Mouse (Mus musculus): ENCODE results near the gene Taf10. TPM values are rescaled to one million over a fixed set of nuclear protein-coding genes. Genes with fewer than 3 reads are reported as not detected.
A peak's percentile ranks its signal among the peaks of the same experiment; 100 is the strongest.
"Not testable (repeated sequence)": the region's sequence is repeated elsewhere in the genome, so short reads cannot be mapped to it uniquely, and the experiment has no call there.

Gene Taf10
- polyA plus RNA-seq, 1 experiment from 2014 or later, result 131 TPM

DNA sequence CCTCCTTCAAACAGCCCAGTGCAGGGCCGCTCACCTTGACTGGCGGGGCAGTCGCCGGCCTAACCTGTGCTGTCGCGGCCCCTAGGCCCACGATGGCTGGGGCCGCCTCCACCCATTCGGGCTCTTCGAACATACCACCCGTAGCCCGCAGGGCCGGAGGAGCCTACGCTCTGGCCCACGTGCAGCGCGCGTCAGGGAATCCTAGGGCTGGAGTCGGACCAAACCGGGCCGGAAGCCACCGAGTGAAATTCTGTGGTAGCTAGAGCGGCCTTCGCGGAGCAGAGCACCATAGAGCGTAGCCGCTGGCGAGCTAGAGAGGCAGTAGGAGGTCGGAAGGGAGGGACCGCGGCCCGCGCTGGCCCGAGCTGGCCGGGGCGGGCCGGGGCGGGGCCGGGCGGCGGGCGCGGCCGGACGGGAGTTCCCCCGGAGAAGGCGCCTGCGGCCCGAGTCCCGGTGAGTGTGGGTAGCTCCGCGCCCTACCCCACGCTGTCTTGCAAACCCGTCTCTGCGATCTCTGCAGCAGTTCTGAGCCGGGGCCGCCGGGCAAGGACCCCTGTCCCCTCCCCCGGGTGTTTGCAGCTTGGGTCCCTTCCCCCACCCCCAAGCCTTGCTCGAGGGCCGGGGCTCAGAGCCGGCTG is 7.8 kb downstream of the Taf10 start, which contains the start of gene Ilk:
Gene Ilk (plus strand): TSS at position 329 of the 638 bp plus-strand sequence.
- H3K4me1 ChIP-seq (ENCODE audit: control insufficient read depth, insufficient read depth, low read length), result peaks cover 14% of the 10 kb centered on the region; the same call in 1 of the 2 replicates
- no peaks in the 10 kb centered on the region for H3K9me3 ChIP-seq (ENCODE audit: control insufficient read depth, low read length)
- peak; percentile 93 for DNase-seq
- peak; percentile 95 for ATAC-seq (ENCODE audit: low FRiP score, low TSS enrichment)
- H3K9ac ChIP-seq (replicated peaks; ENCODE audit: low read length), result peak within 1 kb of the TSS; percentile 90
- H3K36me3 ChIP-seq (ENCODE audit: control insufficient read depth, insufficient read depth, low read length), result peaks cover 48% of the 10 kb centered on the region
- H3K4me2 ChIP-seq (ENCODE audit: low read length), result peak within 1 kb of the TSS; percentile 94
- peak within 1 kb of the TSS; percentile 72 for H3K27ac ChIP-seq (replicated peaks; ENCODE audit: low read depth, low read length)
- no peaks in the 10 kb centered on the region for H3K27me3 ChIP-seq (ENCODE audit: control insufficient read depth, insufficient read depth, low read length)
- under 1% methylated on average over 58 of the region's 62 CpGs for WGBS
- H3K4me3 ChIP-seq (replicated peaks; ENCODE audit: low read depth, low read length), result peak within 1 kb of the TSS; percentile 75

DNA sequence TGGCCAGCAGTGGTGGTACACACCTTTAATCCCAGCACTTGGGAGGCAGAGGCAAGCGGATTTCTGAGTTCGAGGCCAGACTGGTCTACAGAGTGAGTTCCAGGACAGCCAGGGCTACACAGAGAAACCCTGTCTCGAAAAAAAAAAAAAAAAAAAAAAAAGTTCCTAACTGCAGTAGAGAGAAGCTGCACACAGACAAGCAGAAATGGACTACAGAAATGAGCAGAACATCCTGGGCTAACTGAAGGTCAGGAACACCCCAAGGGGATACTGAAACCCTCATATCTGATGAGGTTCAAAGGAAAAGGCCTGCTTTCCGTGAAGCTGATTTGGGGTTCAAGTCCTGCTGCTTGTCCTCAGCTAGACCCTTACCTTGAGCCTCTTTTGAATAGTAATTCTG is 8.7 kb downstream of the Taf10 start:
- Histone ChIP-seq H3K4me3 (replicated peaks; ENCODE audit: low read depth, low read length) (peak overlapping the region; percentile 75), H3K9ac (replicated peaks; ENCODE audit: low read length) (peak overlapping the region; percentile 90), H3K36me3 (ENCODE audit: control insufficient read depth, insufficient read depth, low read length) (peaks cover 39% of the 10 kb centered on the region), H3K4me1 (ENCODE audit: control insufficient read depth, insufficient read depth, low read length) (peaks cover 14% of the 10 kb centered on the region; the same call in 1 of the 2 replicates), H3K4me2 (ENCODE audit: low read length) (peak overlapping the region; percentile 94)
- H3K9me3 ChIP-seq (ENCODE audit: control insufficient read depth, low read length); H3K27me3 ChIP-seq (ENCODE audit: control insufficient read depth, insufficient read depth, low read length); ATAC-seq (ENCODE audit: low FRiP score, low TSS enrichment); H3K27ac ChIP-seq (replicated peaks; ENCODE audit: low read depth, low read length); DNase-seq: not testable (repeated sequence)
- 53% methylated on average over 4 of the region's 4 CpGs for WGBS

DNA sequence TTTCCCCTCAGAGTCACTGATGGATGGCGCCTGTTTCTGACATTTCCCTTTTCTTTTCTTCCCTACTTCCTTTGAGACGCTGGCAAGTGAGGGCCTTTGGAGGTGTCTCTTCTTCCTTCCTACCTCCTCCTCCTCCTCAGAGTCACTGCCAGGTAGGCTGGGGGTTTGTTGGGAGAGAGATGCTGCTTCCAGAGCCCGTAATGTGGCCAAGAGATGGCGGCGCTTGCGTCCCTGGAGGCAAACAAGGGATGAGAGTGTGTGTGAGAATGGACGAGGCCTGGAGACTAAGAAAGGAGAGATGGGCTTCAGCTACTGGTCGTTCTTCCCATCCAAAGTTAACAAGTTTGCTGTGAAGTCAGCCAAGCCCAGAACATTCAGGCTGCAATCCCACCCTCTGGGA is 9.3 kb downstream of the Taf10 start:
- WGBS, result 89% methylated on average over 8 of the region's 8 CpGs
- H3K36me3 ChIP-seq (ENCODE audit: control insufficient read depth, insufficient read depth, low read length), result peaks cover 33% of the 10 kb centered on the region
- H3K4me3 ChIP-seq (replicated peaks; ENCODE audit: low read depth, low read length), result no peak overlapping the region
- DNase-seq (no peak), ATAC-seq (ENCODE audit: low FRiP score, low TSS enrichment) (no peak)
- H3K9ac ChIP-seq (replicated peaks; ENCODE audit: low read length), result no peak overlapping the region
- H3K4me2 ChIP-seq (ENCODE audit: low read length), result no peak overlapping the region
- H3K9me3 ChIP-seq (ENCODE audit: control insufficient read depth, low read length), result no peaks in the 10 kb centered on the region
- H3K4me1 ChIP-seq (ENCODE audit: control insufficient read depth, insufficient read depth, low read length), result peaks cover 14% of the 10 kb centered on the region; the same call in 1 of the 2 replicates
- H3K27ac ChIP-seq (replicated peaks; ENCODE audit: low read depth, low read length), result no peak overlapping the region
- H3K27me3 ChIP-seq (ENCODE audit: control insufficient read depth, insufficient read depth, low read length), result no peaks in the 10 kb centered on the region

DNA sequence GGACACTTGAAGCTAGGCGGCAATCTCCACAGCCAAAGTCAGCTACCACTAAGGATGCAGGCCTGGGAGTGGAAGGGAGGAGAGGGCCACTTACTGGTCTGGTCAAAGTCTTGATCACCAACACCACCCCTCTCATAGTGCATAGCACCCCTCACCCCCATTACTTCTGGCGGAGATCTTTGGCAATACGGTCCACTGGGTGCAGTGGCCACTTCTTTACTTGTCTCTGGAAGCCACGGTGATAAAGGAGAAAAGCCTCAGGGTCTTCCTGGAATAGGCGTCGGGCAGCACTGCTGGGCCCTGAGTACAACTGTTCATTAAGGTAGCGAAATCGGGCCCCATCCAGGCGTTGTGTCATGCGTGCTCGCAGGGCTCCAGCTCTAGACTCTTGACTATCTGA is 10.3 kb downstream of the Taf10 start:
- H3K9me3 ChIP-seq (ENCODE audit: control insufficient read depth, low read length), result no peaks in the 10 kb centered on the region
- DNase-seq (no peak), ATAC-seq (ENCODE audit: low FRiP score, low TSS enrichment) (no peak)
- H3K27ac ChIP-seq (replicated peaks; ENCODE audit: low read depth, low read length), result no peak overlapping the region
- H3K9ac ChIP-seq (replicated peaks; ENCODE audit: low read length), result no peak overlapping the region
- H3K4me2 ChIP-seq (ENCODE audit: low read length), result no peak overlapping the region
- H3K4me1 ChIP-seq (ENCODE audit: control insufficient read depth, insufficient read depth, low read length), result peaks cover 14% of the 10 kb centered on the region; the same call in 1 of the 2 replicates
- no peaks in the 10 kb centered on the region for H3K27me3 ChIP-seq (ENCODE audit: control insufficient read depth, insufficient read depth, low read length)
- peaks cover 32% of the 10 kb centered on the region for H3K36me3 ChIP-seq (ENCODE audit: control insufficient read depth, insufficient read depth, low read length)
- 95% methylated on average over 11 of the region's 11 CpGs for WGBS
- no peak overlapping the region for H3K4me3 ChIP-seq (replicated peaks; ENCODE audit: low read depth, low read length)

DNA sequence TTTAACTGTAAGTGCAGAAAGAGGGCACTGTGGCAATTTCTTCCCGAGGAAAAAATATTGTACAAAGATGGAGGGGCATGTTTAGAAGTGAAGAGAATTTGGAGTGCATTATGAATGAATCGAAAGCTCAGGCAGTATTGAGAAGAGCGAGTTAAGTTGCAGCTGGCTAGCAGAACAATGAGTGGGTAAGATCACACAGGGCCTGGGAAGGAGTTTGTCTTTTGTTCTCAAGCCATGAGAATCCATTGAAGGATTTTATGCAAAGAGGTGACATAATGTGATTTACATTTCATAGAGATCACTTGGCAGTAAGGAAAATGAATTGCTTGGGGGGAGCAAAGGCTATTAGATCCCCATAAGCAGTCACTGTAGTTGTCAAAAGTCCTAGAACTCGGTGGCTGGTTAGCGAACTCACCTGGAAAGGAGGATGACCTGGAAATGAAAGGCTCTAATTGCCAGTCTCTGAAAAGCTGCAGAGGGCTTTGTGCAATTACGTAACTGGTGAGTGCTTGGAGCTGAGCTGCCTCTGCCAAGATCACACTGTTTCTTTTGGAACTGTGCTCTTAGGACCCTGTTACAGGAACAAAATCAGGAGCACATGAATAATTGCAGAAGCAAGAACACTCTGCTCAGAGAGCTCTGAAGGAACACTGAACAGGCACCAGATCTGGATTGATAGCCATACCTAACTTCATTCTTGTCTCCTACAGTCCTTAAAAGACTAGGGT is 15.3 kb downstream of the Taf10 start:
- H3K9ac ChIP-seq (replicated peaks; ENCODE audit: low read length), result no peak overlapping the region

DNA sequence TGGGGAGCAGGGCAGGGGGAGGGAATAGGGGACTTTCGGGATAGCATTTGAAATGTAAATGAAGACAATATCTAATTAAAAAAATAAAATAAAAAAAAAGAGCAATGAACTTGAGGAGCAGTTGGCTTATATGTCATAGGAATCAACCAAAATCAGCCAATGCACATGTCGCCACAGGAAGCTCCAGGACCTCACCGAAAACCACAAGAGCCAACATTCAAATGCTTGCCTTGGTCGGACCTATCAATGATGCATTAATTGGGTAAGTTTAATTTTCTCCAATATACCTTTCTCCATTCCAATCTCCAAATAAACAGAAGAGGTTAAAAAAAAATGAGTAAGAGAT is 17.2 kb downstream of the Taf10 start:
- no peaks in the 10 kb centered on the region for H3K27me3 ChIP-seq (ENCODE audit: control insufficient read depth, insufficient read depth, low read length)
- ATAC-seq (ENCODE audit: low FRiP score, low TSS enrichment) (no peak), DNase-seq (no peak)
- H3K4me3 ChIP-seq (replicated peaks; ENCODE audit: low read depth, low read length), result no peak overlapping the region
- no peak overlapping the region for H3K9ac ChIP-seq (replicated peaks; ENCODE audit: low read length)
- no peak overlapping the region for H3K27ac ChIP-seq (replicated peaks; ENCODE audit: low read depth, low read length)
- 97% methylated on average over 4 of the region's 4 CpGs for WGBS
- no peaks in the 10 kb centered on the region for H3K9me3 ChIP-seq (ENCODE audit: control insufficient read depth, low read length)
- no peak overlapping the region for H3K4me2 ChIP-seq (ENCODE audit: low read length)
- H3K4me1 ChIP-seq (ENCODE audit: control insufficient read depth, insufficient read depth, low read length), result no peaks in the 10 kb centered on the region
- peaks cover 12% of the 10 kb centered on the region for H3K36me3 ChIP-seq (ENCODE audit: control insufficient read depth, insufficient read depth, low read length)

More for the DNA sequence above, 15.3 kb downstream of the Taf10 start:
- Histone ChIP-seq H3K27ac (replicated peaks; ENCODE audit: low read depth, low read length) (0 out of 2 replicates have a peak overlapping the region, but pooled peaks have one; percentile 14), H3K36me3 (ENCODE audit: control insufficient read depth, insufficient read depth, low read length) (peaks cover 31% of the 10 kb centered on the region), H3K4me3 (replicated peaks; ENCODE audit: low read depth, low read length) (no peak overlapping the region), H3K4me2 (ENCODE audit: low read length) (no peak overlapping the region), H3K4me1 (ENCODE audit: control insufficient read depth, insufficient read depth, low read length) (no peaks in the 10 kb centered on the region), H3K9me3 (ENCODE audit: control insufficient read depth, low read length) (no peaks in the 10 kb centered on the region), H3K27me3 (ENCODE audit: control insufficient read depth, insufficient read depth, low read length) (no peaks in the 10 kb centered on the region)
- DNase-seq, result peak; percentile 32
- ATAC-seq (ENCODE audit: low FRiP score, low TSS enrichment), result no peak; the same call in 1 of the 2 replicates
- WGBS, result 24% methylated on average over 6 of the region's 6 CpGs

DNA sequence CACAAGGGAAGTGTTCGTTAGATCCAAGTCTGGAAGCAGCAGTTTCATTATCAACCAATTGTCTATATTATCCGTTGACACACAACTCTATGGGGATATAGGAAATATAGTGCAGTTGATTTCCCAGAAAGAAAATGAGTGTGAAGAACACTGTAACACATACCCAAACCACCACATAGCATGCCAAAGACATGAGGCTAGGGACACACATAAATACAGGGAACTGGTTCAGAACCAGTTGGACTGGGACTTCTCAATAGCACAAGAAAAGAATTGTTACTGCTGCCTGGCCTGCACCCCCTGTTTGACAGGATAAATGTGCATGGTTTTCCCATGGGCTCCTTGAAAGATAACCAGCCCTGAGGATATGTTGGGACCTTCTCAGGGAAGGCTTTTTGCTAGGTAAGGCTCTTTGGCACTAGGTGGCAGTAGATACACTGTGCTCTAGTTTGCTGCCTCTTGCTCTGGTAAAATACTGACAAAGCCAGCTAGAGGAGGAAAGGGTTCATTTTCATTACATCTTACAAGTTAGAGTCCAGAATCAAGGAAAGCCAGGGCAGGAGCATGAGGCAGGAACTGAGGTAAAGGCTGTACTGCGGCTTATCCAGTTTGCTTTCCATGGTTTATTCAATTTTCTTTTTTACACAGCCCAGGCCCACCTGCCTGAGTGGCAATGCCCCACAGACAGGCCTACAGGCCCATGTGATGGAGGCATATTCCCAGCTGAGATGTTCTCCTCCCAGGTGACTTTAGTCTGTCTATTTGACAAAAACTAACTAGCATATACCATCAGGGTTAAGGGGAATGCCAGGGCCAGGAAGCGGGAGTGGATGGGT is 17.8 kb downstream of the Taf10 start:
- H3K36me3 ChIP-seq (ENCODE audit: control insufficient read depth, insufficient read depth, low read length), result peaks cover 8% of the 10 kb centered on the region
- H3K27me3 ChIP-seq (ENCODE audit: control insufficient read depth, insufficient read depth, low read length), result no peaks in the 10 kb centered on the region
- H3K4me2 ChIP-seq (ENCODE audit: low read length), result no peak overlapping the region
- no peak overlapping the region for H3K27ac ChIP-seq (replicated peaks; ENCODE audit: low read depth, low read length)
- H3K9ac ChIP-seq (replicated peaks; ENCODE audit: low read length), result no peak overlapping the region
- no peaks in the 10 kb centered on the region for H3K9me3 ChIP-seq (ENCODE audit: control insufficient read depth, low read length)
- no peaks in the 10 kb centered on the region for H3K4me1 ChIP-seq (ENCODE audit: control insufficient read depth, insufficient read depth, low read length)
- H3K4me3 ChIP-seq (replicated peaks; ENCODE audit: low read depth, low read length), result no peak overlapping the region
- DNase-seq, result peak; percentile 87
- peak; percentile 74; the same call in 1 of the 2 replicates for ATAC-seq (ENCODE audit: low FRiP score, low TSS enrichment)
- 78% methylated on average over 4 of the region's 4 CpGs for WGBS

DNA sequence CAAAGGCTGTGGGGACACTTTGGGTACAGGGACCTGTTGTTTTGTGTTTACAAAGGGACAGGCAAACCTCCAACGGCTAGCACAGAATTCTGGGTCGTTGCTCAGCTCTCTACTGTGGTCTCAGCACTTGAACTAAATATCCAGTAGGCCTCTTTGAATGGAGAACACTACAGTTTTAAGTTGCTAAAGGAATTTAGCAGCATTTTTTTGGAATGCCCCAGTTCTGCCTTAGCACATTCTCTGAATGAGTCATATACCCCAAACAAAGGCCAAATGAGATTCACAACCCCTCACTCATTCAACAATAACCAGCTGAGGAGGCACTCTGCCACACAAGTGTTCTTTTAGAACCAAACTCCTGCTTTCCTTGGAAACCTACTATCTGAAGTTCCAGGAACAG is 22.2 kb downstream of the Taf10 start:
- Histone ChIP-seq H3K27ac (replicated peaks; ENCODE audit: low read depth, low read length) (no peak overlapping the region), H3K27me3 (ENCODE audit: control insufficient read depth, insufficient read depth, low read length) (no peaks in the 10 kb centered on the region), H3K36me3 (ENCODE audit: control insufficient read depth, insufficient read depth, low read length) (no peaks in the 10 kb centered on the region), H3K4me2 (ENCODE audit: low read length) (no peak overlapping the region), H3K4me3 (replicated peaks; ENCODE audit: low read depth, low read length) (no peak overlapping the region), H3K9me3 (ENCODE audit: control insufficient read depth, low read length) (no peaks in the 10 kb centered on the region), H3K4me1 (ENCODE audit: control insufficient read depth, insufficient read depth, low read length) (no peaks in the 10 kb centered on the region), H3K9ac (replicated peaks; ENCODE audit: low read length) (no peak overlapping the region)
- ATAC-seq (ENCODE audit: low FRiP score, low TSS enrichment), result no peak
- 74% methylated on average over 2 of the region's 2 CpGs for WGBS
- DNase-seq, result no peak

All from midbrain, embryonic 14.5 days (tissue).